Mouse (Mus musculus) retina, embryonic 14.5 days (tissue): ENCODE results near the gene Rho.

Source experiments
- DNase-seq: peaks from one replicate; pipeline ENCODE4 v3.0.0-alpha.2; 2015; ENCODE audit warnings: low spot score

Rho gene

DNA sequence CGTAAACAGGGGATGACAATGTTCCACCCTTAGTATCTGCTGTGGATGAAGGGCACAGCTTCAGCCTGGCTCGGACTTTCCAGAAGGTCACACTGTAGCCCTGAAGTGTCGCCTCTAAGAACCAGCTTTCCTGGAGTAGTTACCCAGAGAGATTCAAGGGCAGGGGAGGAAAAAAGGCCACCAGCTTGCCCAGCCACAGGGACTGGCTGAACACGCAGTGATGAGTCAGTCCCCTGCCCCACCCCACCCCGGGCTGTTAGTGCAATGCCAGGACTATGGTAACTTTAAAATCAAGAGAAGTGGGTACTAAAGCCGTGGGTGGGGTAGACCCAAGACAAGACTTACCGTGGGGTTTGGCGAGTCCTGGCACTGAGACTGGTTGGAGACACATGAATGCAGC, 44.1 kb downstream of the Rho start:
- no peak for DNase-seq

DNA sequence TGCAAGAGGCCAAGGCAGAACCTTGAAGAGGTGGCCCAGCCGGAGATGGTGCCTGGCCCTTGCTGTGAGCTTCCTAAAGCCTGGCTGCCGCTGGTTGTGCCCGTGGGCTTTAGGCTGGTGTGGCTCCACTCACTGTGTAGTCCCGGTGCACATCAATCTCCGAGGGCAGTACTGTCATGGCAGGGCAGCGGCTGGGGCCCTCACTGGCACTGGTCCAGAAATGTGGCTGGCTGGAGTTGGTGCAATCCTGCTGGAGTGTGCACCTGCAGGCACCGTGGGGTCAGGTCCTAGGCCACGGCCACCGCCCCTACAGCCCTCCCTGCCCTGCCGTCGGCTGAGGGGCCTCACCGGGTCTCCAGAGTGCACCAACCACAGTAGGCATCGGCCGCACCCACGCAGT, 46.3 kb downstream of the Rho start:
- no peak for DNase-seq

DNA sequence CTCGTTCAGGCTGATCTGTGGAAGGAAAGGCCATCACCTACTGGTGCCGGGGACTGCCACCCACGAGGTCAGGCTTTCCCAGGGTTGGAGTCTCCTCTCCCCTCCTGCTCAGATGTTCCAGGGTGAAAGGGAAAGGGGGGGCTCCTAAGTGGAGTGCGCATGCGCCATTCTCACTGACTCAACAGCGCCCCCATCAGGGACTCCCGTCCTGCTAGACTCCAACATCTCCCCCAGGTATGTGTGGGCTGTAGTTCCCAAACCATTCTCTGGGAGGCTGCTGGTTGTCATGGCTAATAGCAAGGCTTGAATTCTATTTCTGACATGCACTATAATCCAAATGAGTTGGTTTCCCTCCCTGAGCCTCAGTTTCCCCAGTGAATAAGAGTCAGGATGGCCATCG, 47.0 kb downstream of the Rho start:
- no peak for DNase-seq

DNA sequence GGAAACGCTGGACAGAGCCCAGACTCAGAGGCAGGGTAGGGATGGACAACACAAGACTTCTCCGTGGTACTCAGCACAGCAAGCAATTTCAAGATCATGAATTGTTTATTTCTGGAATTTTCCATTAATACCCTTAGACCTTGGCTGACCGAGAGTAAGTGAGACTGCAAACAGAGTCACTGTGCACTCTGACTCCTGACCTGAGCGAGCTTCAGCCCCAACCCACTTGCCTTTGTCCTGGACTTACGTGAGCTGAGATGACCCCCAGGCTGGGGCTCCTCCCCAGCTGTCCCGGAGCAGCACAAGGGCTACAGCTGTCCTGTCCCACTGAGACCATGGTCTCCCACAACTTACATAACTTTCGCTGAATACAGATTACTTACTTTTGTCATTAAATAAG, 51.3 kb downstream of the Rho start:
- DNase-seq, result no peak

DNA sequence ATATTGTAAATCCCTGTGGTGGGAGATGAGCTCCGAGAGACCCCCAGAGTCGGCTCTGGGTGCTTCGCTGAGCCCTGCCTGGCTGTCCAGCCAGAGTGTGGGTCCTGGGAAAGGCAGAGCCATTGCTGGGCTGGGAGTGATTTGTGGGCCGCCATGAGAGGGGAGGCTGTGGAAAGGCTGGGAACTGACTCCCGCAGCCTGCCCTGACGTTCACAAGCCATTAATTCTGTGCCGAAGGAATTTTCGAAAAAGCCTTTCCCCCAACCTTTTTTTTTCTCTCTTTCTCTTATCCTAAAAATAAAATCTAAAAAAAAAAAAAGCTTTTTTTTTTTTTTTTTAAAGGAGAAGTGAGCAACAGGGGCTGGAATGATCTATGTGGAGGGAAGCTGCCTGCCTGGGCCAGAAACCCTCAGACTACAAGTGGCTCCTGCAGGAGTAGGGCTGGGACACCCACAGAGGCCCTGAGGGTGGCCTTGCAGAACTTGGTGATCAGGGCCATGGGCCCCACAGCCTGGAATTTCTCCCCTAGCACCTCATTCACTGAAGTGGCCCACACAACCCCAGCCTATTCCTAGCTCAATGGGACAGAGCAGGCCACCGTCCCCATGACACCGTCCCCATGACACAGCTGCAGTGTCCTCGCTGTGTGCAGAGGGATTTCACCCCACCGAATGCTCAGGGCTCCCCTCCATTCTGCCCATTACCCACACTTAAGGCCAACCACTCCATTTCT, 51.9 kb downstream of the Rho start:
- DNase-seq, result no peak

DNA sequence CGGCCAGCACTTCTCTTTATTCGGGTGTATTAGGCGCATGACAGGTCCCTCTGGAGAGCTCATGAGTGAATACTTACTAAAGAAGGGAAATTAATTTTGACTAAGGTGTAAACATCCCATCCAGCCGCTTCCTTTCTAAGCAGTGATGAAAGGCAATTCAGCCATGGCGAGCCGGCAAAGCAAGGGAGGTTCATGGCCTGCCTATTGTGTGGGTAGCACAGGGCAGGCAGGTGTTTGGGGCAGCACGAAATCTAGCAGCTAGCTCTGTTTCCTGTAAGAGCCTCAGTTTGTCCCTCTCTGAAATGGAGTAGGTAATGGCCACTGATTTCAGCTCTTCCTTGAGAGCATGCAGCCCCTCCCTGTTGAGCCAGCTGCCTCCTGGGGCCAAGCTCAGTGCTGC, 53.0 kb downstream of the Rho start:
- DNase-seq, result peak; percentile 43

DNA sequence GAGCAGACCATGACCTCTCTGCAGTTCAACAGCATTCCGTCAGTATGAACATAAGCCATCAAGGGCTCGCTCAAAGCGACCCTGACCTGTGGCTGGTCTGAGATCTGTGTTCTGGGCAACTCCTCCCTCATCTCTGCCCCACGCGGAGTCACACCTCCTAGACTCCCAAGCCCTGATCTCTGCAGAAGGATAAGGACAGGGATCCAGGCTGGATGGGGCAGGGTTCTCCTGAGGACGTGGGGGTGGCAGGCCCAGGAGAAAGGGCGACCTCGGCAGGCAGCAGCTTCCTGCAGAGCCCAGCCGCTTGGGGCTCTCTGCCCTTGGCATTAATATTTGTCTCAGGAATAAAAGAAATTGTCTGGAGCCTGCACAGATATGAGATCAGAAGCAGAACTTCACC, 54.1 kb downstream of the Rho start:
- DNase-seq, result no peak

DNA sequence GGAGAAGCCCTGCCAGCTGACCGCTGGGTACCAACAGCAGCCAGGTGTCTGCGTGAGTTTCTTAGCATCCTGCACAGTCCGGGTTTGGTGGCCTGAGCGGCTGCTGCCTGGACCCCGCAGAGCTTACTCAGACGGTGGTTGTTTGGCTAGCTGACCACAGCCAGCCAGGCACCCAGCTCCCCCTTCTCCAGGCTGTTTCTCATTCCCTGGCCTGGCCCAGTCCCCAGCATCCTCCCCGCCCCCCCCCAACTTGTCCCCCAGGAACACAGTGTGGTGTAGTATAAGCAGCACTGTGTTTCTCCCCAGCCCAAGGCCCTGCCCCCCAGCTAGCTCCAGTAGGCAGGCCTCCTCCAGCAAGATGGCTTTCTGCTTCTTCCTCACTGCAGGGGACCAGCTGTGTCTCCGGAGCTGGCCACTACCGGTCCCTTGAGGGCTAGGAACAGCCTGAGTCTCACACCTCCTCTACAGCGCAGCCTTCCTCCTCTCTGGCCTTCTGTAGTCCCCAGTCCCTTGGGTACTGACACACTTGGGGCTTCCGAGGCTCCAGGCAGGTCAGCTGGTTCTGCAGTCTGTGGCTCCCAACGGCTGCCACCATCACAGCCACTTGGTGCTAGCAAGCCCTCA, 55.0 kb downstream of the Rho start:
- no peak for DNase-seq

DNA sequence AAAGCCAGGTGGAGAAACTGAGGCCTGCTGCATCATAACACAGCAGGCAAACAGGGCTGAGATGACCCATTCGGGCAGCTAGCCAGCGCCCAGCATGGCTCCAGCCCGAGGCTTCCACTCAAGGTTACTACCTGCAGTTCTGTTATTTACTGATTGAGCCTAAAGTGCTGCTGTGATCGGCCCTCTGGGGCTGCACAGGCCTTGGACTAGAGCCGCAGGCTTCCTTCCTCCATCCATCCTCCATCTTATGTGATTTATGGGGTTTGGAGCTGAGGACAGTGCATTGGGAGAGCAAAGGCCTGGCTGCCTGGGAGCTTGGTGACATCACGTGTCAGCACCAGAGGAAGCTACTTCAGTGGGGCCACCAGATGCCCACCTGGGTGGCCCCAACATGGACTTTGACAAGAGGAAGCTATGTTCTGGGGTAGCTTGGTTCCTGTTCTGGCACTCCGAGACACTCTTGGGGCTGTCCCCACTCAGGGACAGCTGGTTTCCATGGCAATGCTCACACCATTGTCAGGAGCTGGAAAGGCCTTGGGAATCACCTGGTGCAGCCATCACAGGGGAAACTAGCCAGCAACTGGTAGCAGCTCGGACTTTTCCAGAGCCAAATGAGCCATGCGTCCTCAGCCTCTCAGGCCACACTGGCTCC, 55.7 kb downstream of the Rho start:
- DNase-seq, result no peak

DNA sequence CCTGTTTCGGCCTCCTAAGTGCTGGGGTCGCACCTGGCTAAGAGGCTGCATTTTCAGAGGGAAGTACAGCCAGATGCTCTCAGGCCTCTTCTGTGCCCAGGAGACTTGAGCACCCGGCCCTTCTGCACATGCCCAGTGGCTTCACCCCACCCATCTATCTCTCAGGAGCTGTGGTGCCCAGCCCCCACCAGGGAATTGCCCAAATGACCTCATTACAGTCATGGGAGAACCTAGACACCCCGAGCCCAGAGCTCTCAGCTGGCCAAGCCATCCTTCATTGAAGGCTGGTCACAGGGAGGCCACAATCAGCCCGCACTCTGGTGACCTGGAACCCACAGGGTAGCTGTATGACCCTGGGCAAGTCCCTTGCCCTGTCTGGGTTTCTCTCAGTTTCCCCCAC, 57.5 kb downstream of the Rho start:
- DNase-seq, result no peak

DNA sequence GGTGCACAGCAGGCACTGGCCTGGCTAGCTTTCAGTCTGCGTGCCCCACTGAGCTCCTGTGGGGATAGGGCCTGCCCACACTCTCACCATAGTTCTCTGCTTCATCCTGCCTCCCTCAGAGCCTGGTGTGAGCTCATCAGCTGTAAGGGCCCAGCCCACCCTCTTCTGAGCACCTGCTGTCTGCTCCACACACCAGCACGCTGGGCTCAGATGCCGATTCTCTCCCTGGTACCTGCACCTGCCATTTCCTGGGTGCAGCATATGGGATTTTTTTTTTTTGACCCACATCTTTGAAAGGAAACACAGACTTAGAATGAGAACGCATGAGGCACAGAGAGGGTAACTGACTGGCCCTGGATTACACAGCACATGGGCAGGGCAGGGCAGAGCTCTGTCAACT, 58.1 kb downstream of the Rho start:
- no peak for DNase-seq
